Mouse (Mus musculus): ENCODE results near the gene Pabpn1. TPM values are rescaled to one million over a fixed set of nuclear protein-coding genes. Genes with fewer than 3 reads are reported as not detected.
A peak's percentile ranks its signal among the peaks of the same experiment; 100 is the strongest.

Gene Pabpn1
- polyA plus RNA-seq, 1 experiment from 2014 or later: 123 TPM

GRCm38 (mm10) chr14:54870861-54871260, 21.4 kb upstream of the Pabpn1 start, which contains the start of gene Homez:
Gene Homez, minus strand, starts transcription at chr14:54870961.
- DNase-seq (ENCODE audit: low spot score) (no peak), ATAC-seq (replicated peaks; ENCODE audit: low FRiP score, low read depth) (no peak)
- 85% methylated on average over 5 of the region's 5 CpGs for WGBS
- Histone ChIP-seq H3K9ac (ENCODE audit: low read depth, low read length) (no peak within 1 kb of the TSS), H3K9me3 (replicated peaks; ENCODE audit: low read length) (no peaks in the 10 kb centered on the region), H3K4me2 (ENCODE audit: low read length) (no peak within 1 kb of the TSS), H3K4me3 (replicated peaks; ENCODE audit: low read depth, low read length) (no peak within 1 kb of the TSS), H3K36me3 (ENCODE audit: insufficient read depth, low read length) (no peaks in the 10 kb centered on the region), H3K4me1 (replicated peaks; ENCODE audit: insufficient read depth, low read length) (no peaks in the 10 kb centered on the region), H3K27me3 (ENCODE audit: insufficient read depth, low read length) (no peaks in the 10 kb centered on the region), H3K27ac (no peak within 1 kb of the TSS)
- no peak for TF ChIP-seq CTCF (IDR thresholded peaks at IDR 0.05; ENCODE audit: low read depth)

DNA sequence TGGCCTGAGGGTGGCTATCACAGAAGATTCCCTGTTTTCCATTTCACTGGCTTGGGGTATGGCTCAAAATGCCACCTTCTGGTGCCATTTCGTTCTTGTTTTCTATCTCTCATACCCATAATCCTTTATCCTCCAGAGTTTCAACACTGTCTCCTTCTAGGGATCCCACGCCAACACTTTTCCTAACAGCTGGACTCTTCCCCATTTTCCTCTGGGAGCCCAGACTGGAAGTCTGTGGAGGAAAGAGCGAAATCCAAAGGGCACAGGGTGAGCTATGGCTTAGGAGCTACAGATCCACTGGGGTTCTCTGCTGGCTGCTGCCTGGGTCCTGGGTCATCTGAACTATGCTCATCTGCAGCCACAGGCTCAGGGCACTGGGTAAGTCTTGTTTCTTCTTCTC, 18.1 kb upstream of the Pabpn1 start:
- Histone ChIP-seq H3K27ac (no peak overlapping the region), H3K9ac (ENCODE audit: low read depth, low read length) (no peak overlapping the region), H3K4me1 (replicated peaks; ENCODE audit: insufficient read depth, low read length) (no peaks in the 10 kb centered on the region; the same call in 1 of the 2 replicates), H3K9me3 (replicated peaks; ENCODE audit: low read length) (no peaks in the 10 kb centered on the region), H3K4me2 (ENCODE audit: low read length) (no peak overlapping the region), H3K4me3 (replicated peaks; ENCODE audit: low read depth, low read length) (no peak overlapping the region), H3K27me3 (ENCODE audit: insufficient read depth, low read length) (no peaks in the 10 kb centered on the region), H3K36me3 (ENCODE audit: insufficient read depth, low read length) (no peaks in the 10 kb centered on the region)
- 93% methylated on average over 3 of the region's 3 CpGs for WGBS
- DNase-seq (ENCODE audit: low spot score) (no peak), ATAC-seq (replicated peaks; ENCODE audit: low FRiP score, low read depth) (no peak)
- no peak for TF ChIP-seq CTCF (IDR thresholded peaks at IDR 0.05; ENCODE audit: low read depth)

- Histone ChIP-seq H3K27ac (peak overlapping the region; percentile 79), H3K9ac (ENCODE audit: low read depth, low read length) (peak overlapping the region; percentile 87), H3K27me3 (ENCODE audit: insufficient read depth, low read length) (no peaks in the 10 kb centered on the region), H3K4me2 (ENCODE audit: low read length) (peak overlapping the region; percentile 99), H3K9me3 (replicated peaks; ENCODE audit: low read length) (no peaks in the 10 kb centered on the region), H3K4me1 (replicated peaks; ENCODE audit: insufficient read depth, low read length) (no peaks in the 10 kb centered on the region; the same call in 1 of the 2 replicates), H3K36me3 (ENCODE audit: insufficient read depth, low read length) (no peaks in the 10 kb centered on the region), H3K4me3 (replicated peaks; ENCODE audit: low read depth, low read length) (peak overlapping the region; percentile 59)
- DNase-seq (ENCODE audit: low spot score): peak; percentile 77
- WGBS: 2% methylated on average over 36 of the region's 36 CpGs
- ATAC-seq (replicated peaks; ENCODE audit: low FRiP score, low read depth): peak; percentile 53
- TF ChIP-seq CTCF (IDR thresholded peaks at IDR 0.05; ENCODE audit: low read depth): no peak
These were observed 16.3 kb upstream of the Pabpn1 start for GRCm38 (mm10) chr14:54875844-54876538.

DNA sequence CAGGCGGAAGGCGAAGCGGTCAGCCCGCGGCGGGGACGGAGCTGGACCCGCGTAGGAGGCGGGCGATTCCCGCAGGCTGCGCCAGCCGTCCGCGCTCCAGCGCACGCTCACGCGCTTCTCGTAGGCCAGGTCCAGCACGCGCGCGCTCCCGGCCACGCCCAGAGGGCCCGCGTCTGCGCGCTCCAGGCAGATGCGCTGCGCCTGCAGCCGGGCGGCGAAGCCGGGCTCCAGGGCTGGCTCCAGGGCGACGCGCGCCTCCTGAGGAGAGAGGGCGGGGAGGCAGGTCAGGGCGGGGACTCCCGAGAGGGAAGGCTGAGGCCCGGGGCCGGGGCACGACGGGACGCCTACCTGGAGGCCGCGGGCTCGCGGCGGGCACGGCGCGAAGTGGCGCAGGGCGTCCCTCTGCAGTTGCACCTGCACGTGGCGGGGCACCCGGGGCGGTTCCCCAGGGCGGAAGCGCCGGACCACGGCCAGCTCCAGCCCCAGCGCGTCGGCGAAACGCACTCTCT, 15.7 kb upstream of the Pabpn1 start:
- H3K36me3 ChIP-seq (ENCODE audit: insufficient read depth, low read length): no peaks in the 10 kb centered on the region
- peak overlapping the region; percentile 87 for H3K9ac ChIP-seq (ENCODE audit: low read depth, low read length)
- ATAC-seq (replicated peaks; ENCODE audit: low FRiP score, low read depth): peak; percentile 90
- H3K4me3 ChIP-seq (replicated peaks; ENCODE audit: low read depth, low read length): peak overlapping the region; percentile 59
- WGBS: under 1% methylated on average over 63 of the region's 72 CpGs
- TF ChIP-seq CTCF (IDR thresholded peaks at IDR 0.05; ENCODE audit: low read depth): no peak
- DNase-seq (ENCODE audit: low spot score): peak; percentile 88
- H3K4me2 ChIP-seq (ENCODE audit: low read length): peak overlapping the region; percentile 99
- H3K27ac ChIP-seq: peak overlapping the region; percentile 79
- no peaks in the 10 kb centered on the region for H3K9me3 ChIP-seq (replicated peaks; ENCODE audit: low read length)
- H3K4me1 ChIP-seq (replicated peaks; ENCODE audit: insufficient read depth, low read length): no peaks in the 10 kb centered on the region; the same call in 1 of the 2 replicates
- H3K27me3 ChIP-seq (ENCODE audit: insufficient read depth, low read length): no peaks in the 10 kb centered on the region

DNA sequence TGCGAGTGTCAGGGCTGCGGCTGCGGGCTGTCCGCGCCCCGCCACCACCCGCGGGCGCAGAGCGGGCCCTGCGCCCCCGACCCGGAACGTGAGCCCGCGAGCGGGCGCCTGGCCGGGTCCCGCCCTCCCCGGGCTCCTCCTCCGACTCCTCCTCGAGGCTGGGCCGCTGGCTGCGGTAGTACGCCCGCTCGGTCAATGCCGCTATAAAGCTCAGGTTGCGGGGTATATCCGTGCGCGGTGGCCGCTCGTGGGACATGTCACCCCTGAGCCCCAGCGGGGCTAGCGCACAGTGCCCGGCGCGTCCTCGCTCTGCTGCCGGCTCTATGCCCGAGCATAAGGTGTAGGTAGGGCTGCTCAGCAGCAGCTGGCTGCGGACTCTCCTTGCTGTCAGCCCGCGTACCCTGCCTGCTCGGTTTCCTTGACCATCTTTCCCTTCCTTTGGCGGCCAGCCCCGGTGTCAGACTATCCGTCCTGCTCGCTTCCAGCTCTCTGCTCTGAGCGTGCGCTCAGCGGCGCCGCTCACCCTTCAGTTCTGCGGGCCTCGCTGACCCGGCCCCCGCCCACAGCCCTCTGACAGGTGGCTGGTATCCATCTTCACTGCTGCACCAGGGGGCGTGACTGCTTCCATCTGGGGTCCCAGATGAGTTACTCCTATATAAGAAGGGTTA, 15.1 kb upstream of the Pabpn1 start, which contains the start of gene Ppp1r3e:
Ppp1r3e (minus strand) TSS at position 503 of the 668 bp plus-strand sequence.
- ATAC-seq (replicated peaks; ENCODE audit: low FRiP score, low read depth) (peak; percentile 83), DNase-seq (ENCODE audit: low spot score) (peak; percentile 68)
- no peaks in the 10 kb centered on the region for H3K9me3 ChIP-seq (replicated peaks; ENCODE audit: low read length)
- H3K27ac ChIP-seq: peak within 1 kb of the TSS; percentile 79
- under 1% methylated on average over 58 of the region's 61 CpGs for WGBS
- H3K27me3 ChIP-seq (ENCODE audit: insufficient read depth, low read length): no peaks in the 10 kb centered on the region
- peak within 1 kb of the TSS; percentile 99 for H3K4me2 ChIP-seq (ENCODE audit: low read length)
- peak within 1 kb of the TSS; percentile 87 for H3K9ac ChIP-seq (ENCODE audit: low read depth, low read length)
- H3K4me3 ChIP-seq (replicated peaks; ENCODE audit: low read depth, low read length): peak within 1 kb of the TSS; percentile 59
- peak; percentile 26; the same call in 1 of the 2 replicates for TF ChIP-seq CTCF (IDR thresholded peaks at IDR 0.05; ENCODE audit: low read depth)
- H3K36me3 ChIP-seq (ENCODE audit: insufficient read depth, low read length): no peaks in the 10 kb centered on the region
- H3K4me1 ChIP-seq (replicated peaks; ENCODE audit: insufficient read depth, low read length): no peaks in the 10 kb centered on the region; the same call in 1 of the 2 replicates

All from kidney, postnatal 0 days (tissue).